Mouse (Mus musculus) A20 (cell line): ENCODE results near the gene Tsga8.

Experiments
- DNase-seq: peaks from one replicate; pipeline ENCODE4 v3.0.0-alpha.2; 2011; ENCODE audit warnings: low read depth, low spot score

Tsga8 gene

DNA sequence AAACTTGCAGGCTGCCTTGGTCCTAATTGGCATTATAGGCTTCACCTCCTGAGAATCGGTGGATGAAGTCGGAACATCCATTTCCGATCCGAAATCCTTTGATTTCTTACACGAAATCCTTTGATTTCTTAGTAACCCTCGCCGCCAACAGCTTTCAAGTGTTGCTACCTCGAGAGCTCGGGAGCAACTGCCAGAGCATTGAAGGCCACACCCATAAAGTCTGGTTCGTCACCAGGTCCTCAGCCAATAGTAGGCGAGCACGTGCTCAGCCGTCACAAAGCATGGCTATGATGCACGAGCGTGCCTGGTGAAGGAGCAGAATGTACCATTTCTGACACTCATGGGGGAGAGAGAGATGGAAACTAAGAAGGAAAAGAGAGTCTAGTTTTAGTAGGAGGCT is at the start of gene Tsga8:
Gene Tsga8, minus strand, starts transcription at position 327 of the 400 bp plus-strand sequence.
- DNase-seq, result no peak
